Mouse (Mus musculus) adrenal gland (tissue): ENCODE data around the gene Corin.

Experiments
- intact Hi-C: fragments of 180-260 bp; cut with DNase I; formaldehyde crosslinking; loops from one replicate; pipeline ENCODE4 v1.15.1; 2025

Corin gene

DNA sequence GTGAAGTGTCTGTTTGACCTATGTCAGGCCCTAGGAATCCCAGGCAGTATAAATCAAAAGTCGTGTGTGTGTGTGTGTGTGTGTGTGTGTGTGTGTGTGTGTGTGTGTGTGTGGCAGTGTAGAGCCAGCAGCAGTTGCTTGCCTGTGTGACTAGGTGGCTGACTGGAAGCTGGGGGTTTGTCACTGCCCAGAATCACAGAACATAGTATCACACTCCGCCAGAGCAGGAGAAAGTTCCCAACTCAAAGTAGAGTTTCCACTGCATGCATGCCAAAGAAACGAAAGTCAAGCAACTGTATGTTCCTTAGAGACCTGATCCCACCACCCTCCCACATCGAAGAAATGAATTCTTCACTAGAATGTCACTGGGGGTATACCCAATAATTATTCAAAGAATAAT lies 61.3 kb downstream of the Corin start:
- intact Hi-C loops: no loop called here

DNA sequence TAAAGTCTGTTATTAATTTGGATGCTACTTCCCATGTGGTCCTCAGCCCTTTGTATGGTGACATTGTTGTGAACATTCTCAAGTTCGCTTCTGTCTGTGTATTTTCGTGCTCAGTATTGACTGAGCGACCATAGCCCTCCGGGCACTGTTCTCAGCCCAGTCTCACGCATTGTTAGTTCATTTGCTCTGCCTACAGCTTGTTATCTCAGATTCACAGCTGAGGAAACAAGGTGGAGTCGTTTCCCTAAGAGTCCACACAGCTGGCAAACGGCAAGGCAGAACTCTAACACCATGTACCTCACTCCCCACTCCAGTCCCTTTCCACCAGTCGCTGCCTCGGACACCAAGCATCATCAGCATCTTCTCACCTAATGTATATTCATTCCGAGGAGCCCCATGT lies 63.1 kb downstream of the Corin start:
- intact Hi-C loops: no loop called here

DNA sequence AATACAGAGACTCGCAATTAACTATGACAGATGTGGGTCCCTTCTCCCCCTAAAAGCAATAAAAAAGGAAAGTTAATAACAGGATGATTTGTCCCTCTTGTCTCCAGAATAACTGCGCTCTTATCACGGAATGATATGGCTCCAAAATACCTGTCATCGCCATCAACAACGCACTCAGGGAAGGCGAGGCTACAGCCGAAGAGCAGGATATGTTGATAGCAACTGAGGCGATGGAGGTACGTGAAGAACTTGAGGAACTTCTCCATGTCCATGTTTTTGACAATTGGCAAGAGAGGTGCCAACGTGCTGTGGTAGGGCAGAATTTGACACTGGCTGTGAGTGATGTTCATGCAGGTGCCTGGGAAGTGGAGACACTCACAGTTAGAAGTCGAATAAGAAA lies 69.2 kb downstream of the Corin start:
- intact Hi-C loops: no loop called here

DNA sequence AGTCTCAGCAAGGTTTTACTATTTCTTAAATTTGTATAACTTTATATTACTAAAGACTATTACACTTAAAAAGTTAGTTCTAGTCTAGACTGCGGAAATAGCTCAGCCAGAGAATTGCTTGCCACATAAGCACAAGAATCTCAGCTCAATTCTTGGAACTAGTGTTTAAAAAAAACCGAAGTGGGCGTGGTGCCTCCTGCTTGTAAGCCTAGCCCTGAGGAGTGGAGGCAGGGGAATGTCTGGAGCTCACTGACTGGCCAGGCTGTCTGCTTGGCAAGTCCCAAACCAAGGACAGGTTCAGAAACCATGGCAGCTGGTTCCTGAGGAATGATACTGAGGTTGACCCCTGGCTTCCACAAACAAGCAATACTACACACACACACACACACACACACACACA lies 72.4 kb downstream of the Corin start:
- intact Hi-C loops: no loop called here

DNA sequence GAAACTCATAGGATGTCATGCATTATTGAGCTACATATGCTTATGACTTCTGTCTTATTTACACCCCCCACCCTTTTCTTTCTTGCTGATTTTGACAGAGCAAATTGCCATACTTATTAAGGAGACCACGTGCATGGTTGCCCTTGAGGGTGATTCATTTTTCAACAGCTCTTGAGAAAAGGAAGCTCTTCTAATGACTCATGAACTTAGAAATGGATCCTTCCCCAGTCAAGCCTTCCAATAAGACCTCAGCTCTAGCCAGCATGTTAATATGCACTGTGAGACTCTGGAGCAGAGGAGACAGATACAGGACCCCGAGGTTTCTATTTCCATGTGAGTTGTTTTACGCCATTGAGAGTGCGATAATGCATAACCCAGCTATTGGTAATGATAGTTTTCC lies 76.7 kb downstream of the Corin start:
- intact Hi-C loops: no loop called here

DNA sequence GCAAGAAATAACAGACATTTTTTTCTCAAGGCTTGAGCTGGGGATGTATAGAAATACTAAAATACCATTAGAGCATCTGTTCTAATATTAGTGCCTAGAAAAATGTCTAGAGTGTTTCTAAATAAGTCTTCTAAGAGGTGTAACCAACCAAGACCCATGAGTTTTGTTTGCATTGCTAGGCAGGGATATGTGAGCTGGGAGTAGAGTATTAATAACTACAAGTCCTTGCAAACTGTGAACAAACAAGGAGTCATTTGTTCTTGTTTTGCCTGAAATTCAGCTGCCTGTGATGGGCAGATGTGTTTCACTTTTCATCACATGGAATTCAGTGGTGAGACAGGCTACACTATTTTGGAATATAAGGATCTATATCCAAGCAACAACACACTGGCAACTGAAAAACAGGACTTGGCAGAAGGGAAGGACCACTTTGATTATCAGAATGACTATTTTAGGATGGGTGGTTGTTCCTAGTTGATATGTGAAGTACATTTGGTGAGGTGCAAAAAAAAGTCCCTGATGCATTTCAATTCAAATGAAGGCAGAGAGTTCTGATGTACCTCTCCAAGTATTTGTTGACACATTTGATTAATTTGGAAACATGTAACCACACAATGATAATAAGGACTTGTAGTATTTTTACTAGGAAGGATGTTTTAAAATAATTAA lies 78.8 kb downstream of the Corin start:
- intact Hi-C loops: no loop called here

DNA sequence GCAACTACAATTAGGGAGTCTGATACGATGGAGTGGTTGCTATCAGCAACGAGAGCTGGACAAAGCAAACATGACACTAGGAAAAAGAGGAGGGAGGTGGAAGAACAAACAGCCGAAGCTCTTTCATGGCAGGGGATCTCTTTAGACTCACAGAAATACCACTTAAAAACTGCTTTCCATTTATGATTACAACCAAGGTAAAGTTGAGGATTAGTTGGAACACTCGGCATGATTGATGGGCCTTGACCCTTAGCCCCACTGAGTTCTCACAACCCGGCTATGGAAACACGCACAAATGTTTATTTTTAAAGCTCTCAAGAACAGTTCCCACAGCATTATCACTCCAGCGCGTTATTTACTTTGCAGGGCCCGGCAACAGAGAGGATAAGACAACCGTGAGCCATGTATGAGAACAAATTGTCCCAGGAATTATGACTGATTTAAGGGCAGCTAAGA lies 92.4 kb downstream of the Corin start:
- intact Hi-C loops: no loop called here

DNA sequence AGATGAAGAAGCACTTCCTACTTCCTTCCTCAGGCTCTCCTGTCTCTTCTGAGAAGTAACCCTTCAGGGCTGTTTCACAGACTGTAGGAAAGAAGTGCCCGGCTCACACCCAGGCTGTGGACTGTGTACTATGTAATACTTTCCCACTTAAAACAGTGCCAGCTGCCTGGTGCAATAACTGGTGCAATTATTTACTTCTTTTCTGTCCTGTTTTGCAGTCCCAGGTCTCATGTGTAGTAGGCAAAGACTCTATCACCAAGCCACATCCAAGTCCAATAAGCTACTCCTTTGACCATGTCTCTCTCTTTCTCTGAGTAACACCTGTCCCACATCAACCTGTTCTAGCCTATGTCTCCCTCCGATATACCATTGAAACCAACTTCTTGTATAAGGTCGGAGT lies 93.4 kb downstream of the Corin start:
- intact Hi-C loops: no loop called here

DNA sequence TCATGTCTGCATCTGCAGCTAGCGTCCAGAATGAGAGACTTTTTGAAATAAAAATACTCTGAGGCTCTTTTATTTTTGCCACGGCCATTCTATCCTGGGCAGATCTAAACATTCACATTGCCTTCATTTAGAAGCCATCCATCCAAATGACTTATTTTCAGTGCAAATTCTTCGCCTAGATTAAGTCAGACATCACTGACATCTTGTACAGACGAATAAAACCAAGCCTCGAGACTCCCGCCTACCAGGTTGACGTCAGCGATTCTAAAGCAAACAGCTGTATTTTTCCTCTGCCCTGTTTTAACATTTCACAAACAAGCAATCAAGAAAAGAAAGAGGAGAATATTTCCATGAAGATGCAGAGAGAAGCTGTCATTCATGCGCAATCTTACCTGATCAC lies 100.9 kb downstream of the Corin start:
- intact Hi-C loops: no loop called here

DNA sequence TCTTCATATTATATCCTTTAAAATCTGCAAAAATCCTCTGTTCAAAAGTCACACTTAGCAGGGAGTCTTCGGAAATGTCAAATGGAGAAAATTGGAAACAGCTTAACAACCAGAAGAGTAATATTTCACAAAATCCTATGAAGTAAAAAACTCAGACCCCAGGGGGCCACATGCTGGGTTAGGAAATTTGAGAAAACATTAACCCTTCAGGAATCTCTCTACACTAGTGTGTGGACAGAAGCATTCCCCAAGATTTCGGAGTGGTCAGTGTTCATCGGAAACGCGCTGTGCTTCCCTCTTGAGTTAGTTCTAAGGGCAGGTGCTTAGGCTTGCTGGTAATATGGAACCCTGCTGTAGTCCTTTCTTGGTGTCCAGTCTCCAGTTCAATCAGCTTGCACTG lies 101.4 kb downstream of the Corin start:
- intact Hi-C loops: no loop called here

DNA sequence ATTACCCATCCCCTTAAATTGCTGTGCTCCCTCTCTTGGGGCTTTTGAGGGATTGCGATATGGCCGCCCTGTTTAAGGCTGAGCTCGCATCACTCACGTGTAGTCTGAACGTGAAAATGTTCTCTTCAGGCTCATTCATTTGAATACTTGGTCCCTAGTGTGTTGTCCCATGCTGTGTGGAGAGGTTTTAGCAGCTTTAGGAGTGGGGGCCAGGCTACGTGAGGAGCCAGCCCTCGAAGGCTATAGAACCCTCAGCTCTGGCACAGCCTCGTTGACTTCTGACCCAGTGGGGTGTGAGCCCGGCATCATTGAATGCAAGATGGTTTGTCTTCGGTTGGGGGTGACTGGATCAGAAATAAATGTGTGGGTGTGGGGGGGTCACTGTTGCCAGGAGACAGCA lies 102.5 kb downstream of the Corin start:
- intact Hi-C loops: no loop called here

DNA sequence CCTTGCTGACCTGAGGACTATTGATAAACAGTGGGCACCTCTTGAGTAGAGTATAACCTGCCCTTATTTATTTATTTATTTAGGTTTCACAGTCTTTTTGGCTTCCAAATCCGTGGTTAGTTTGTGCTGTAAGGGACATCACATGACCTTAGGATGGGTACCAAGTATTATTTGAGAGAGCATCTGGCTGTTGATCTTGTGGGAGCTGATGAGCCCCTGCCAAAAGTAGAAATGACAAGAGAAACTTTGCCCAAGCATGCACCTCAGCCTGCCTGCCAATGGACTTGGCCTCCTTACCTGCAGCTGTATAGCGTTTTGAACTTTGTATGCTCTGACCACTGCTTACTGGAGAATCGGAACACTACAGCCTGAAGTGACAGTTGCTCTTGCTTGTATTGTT lies 103.0 kb downstream of the Corin start:
- intact Hi-C loops: no loop called here

DNA sequence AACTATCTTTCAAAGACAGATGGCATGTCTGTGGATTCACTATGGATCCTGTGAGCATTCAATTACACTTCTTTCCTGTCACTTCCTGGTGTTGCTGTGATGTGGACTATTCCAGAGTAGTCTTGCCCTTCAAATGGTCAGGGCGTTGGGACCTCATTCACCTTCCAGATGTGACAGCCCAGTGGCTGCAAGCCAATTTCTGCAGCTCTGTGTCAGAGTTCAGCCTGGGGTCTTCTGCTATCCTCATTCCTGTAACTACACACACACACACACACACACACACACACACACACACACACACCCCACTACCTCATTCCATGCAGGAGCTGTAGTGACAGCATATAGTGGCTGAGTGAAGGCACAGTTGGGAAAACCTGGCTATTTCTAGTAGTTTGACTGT lies 122.1 kb downstream of the Corin start:
- intact Hi-C loops: no loop called here

DNA sequence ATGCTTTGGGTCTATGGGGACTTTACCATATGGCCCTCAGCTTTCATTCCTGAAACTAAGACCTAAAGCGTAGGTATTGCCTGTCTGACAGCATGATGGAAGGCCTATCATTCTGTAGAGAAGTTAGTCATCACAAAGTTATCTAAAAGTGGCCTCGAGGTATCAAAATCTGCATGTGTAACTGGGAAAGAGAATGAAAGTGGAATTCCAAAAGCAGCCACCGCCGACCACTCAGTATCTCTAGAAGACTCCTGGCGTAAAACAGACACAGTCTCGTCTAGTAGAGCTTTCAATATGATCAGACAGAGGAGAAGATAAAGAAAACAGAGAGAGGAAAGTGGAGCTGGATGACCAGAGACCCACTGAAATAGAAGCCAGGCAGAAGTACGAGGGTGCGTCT lies 123.7 kb downstream of the Corin start:
- intact Hi-C loops: no loop called here

DNA sequence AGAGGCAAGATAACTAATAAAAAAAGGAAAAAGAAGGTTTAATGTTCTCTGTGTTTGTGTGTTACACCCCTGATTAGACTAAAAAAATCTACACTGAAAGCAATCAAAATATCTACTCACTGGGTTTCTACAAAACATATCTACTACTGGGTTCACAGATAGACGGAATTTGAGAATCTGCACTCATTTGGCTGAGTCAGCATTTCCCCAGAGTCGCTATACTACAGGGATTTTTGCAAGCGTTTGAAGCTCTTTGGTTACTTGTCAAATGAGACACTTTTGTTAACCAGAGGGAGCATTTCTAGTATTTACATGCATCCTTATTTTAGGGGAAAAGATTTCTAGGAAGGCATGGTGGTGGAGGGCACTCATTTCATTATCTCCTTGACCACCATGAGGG lies 136.3 kb downstream of the Corin start:
- intact Hi-C loops: no loop called here

DNA sequence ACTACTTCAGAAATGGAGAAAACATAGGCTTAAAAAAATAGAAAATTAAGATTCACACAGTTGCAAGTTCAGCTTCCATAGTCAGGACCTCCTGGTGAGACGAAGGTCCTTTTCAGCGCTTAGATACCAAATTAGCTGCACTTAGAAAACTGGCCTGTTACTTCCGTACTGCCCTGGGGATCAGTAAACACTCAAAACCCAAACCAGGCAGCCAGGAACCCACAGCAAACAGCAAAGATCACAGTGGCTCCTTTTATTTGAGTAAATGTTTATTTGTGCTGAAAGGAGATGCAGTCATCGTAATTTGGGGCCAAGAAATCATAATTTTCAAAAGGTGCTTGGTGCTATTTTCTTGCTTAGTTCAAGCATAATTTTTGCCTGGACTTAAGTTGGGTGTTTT lies 138.5 kb downstream of the Corin start:
- intact Hi-C loops: no loop called here

DNA sequence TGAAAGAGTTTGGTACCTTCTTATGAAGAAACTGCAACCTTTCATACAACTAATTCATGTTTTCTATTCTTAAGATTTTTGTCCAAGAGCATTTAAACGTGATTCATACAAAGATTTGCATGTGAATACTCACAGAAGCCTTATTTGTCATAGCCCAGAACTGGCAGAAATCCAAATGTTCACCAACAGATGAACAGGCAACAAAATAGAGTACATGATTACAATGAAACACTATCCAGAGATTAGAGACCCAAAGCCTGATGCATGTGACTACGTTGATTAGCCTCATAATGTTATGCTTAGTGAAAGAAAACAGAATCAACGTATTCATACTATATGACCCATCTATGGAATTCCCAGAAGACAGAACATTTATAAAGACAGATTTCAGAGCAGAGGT lies 140.4 kb downstream of the Corin start:
- intact Hi-C loops: no loop called here

DNA sequence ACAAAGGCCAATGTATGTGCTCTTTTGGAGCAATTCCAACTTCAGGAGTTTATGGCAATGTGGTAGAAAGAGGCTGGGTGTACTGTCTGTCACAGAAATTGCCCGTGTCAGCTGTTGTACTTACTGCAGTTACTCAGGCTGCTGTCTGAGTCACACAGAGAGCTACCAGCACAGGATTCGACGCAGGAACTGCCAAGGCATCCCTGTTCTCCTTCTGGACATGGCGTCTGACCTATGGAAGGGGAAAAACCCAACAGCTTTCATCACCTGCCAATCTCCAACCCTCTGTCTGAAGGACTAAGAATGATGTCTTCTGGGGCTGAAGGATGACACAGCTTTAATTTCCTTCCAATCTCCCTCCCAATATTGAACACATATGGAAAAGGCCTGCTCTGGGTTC lies 150.5 kb downstream of the Corin start:
- intact Hi-C loops: loop anchor here (10.0 kb wide), 1 partner anchor 251 kb away; no protein-coding TSS in a partner anchor

DNA sequence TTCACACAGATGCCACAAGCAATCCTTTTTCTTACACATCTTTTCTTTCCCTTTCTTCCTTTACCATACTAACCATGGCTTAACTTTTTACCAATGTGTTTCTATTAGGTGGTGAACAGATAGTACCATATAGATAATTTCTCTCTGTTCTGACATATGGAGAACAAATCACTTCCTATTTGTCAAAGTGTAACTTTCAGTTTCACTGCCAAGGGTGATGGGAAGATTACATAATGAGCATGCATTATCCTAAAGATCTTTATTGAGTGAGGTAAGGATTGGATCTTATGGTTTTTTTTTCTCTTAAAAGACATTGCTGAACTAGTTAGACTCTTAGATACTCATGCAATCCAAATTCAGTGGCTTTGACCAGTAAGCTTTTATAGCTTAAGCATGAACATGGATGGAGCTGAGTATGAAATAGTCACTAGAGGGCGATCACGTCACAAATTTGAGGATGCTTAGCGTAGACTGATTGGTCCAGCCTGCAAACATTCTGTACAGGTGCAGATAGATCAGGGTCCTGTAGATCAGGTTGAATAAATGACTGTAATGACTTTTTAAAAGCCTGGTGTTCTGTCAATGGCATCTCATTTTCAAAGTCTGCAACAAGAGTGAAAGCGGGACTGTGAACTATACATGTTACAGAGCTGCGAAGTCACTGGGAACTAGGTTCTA lies 154.1 kb downstream of the Corin start:
- intact Hi-C loops: loop anchor here (2.0 to 10.0 kb wide), 3 partner anchors 155 to 361 kb away; partner anchors contain the start of gene Corin

DNA sequence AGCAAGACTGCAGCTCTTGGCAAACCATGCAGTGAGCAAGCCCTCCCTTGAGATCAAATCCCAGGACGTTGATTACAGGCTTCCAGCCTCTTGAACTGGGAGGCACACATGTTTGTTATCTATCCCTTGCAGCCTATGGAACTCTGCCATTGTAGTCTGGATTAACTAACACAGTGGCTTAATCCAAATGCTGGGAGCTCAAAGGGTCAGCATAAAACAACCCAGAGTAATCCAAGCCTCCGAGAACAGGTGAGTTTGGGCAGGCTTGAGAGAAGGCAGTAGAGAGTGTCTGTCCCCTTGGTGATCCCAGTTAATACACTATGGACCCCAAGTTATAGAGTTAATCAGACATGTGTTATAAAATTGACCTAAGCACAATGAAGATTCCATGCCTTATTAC lies 155.7 kb downstream of the Corin start:
- intact Hi-C loops: no loop called here

DNA sequence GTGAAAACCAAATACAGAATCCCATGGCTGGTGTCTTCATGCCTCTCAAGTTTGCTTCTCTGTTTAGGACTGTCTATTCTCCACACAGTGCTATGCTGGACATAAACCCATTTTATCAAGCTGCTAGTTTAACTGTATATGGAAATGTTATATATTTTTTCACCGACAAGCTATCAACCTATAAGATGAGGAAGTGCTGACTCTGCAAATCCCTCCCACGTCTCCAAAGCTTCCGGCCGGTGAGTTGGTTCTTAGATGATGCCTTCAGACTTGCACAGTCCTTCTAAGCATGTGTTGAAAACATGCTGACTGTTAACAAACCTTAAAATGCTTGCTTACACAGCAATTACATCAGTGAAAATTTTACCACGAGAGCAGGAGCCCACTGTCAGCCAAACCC lies 168.4 kb downstream of the Corin start:
- intact Hi-C loops: no loop called here

DNA sequence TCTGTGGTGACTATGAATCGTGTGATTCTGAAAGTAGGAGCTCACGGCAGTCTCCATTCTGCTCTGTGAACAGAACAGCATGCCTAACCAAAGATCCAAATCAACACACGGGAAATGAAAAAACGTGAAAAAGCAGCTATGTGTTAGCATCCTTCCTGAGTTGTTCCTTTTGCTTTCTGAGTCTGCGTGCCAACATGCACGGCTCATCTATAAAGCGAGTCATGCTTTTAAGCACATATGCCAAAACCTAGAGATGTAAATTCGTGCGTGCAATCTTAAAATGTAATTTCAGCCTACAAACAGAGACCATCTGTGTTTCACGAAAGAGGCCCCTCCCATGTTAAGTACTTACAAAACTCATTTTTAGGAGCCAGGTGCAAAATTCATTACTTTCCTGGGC lies 171.4 kb downstream of the Corin start:
- intact Hi-C loops: no loop called here

DNA sequence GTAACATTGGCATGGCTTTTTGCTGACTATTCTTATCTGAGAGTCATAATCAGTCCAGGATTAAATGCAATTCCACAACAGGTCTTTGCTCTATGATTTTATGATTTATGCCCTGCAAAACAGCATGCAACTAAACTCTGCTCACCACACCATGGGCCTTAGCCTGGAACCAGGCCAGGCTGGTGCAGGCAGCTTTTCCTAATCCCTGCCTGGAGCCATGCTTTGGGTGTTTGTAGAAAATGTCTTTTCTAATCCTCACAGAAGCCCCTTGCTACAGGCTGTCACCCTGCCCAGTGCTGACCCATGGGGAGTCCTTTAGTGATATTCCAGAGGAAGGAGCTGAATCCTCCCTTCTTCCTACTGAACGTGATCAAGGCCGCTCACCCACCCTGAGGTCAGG lies 173.1 kb downstream of the Corin start:
- intact Hi-C loops: no loop called here
